Mouse (Mus musculus) heart, adult 2 months (tissue): ENCODE data around the gene Smndc1. TPM values are rescaled to one million over a fixed set of nuclear protein-coding genes. Genes with fewer than 3 reads are reported as not detected.

Source experiments
- DNase-seq, 2 experiments: peaks; one replicate each; pipeline ENCODE4 v3.0.0; 2021
- H3K27ac ChIP-seq: fragments of 200-600 bp; 2 replicates; pipeline ENCODE4 v1.8.1; 2022
- H3K27me3 ChIP-seq: fragments of 200-500 bp; 2 replicates; pipeline ENCODE4 v1.6.1; 2012; ENCODE audit warnings: mild to moderate bottlenecking, low read length, inconsistent platforms, mixed read lengths; ENCODE audit not compliant: control insufficient read depth, insufficient read depth
- H3K36me3 ChIP-seq: fragments of 200-500 bp; 2 replicates; pipeline ENCODE4 v1.6.1; 2012; ENCODE audit warnings: low read length, inconsistent platforms; ENCODE audit not compliant: control insufficient read depth, insufficient read depth
- H3K4me1 ChIP-seq: fragments of 200-500 bp; 2 replicates; pipeline ENCODE4 v1.6.1; 2011; ENCODE audit warnings: low read length; ENCODE audit not compliant: control insufficient read depth, insufficient read depth
- H3K4me3 ChIP-seq: fragments of 200-600 bp; 2 replicates; pipeline ENCODE4 v1.8.1; 2022
- H3K79me2 ChIP-seq: fragments of 200-500 bp; replicated peaks from 2 replicates; pipeline ENCODE4 v1.6.1; 2012; ENCODE audit warnings: mild to moderate bottlenecking, inconsistent platforms, low read length, moderate library complexity, mixed read lengths; ENCODE audit not compliant: control insufficient read depth, insufficient read depth
- H3K9ac ChIP-seq: fragments of 200-500 bp; 2 replicates; pipeline ENCODE4 v1.6.1; 2012; ENCODE audit warnings: low read depth, mild to moderate bottlenecking, control low read depth, inconsistent platforms, low read length, mixed read lengths
- CTCF ChIP-seq: fragments of 200-600 bp; IDR thresholded peaks from 2 replicates; pipeline ENCODE4 v1.8.1; 2022; ENCODE audit warnings: antibody characterized with exemption, mild to moderate bottlenecking, moderate library complexity
- EP300 ChIP-seq: fragments of 200-500 bp; IDR thresholded peaks from 2 replicates; pipeline ENCODE4 v1.6.1; 2011; ENCODE audit warnings: low read depth, low read length, control low read depth; ENCODE audit not compliant: insufficient read depth
- POLR2A ChIP-seq: fragments of 200-500 bp; IDR thresholded peaks from 2 replicates; pipeline ENCODE4 v1.6.1; 2011; ENCODE audit warnings: mild to moderate bottlenecking, low read depth, low read length, control low read depth; ENCODE audit not compliant: insufficient read depth
- WGBS: fragments of 180-500 bp; shearing (Covaris S2); methylation state at CpG from one replicate; pipeline ENCODE4 v1.1.7; 2018; 5-methylcytosine and 5-hydroxymethylcytosine counted together
- intact Hi-C: fragments of 180-260 bp; cut with DNase I; formaldehyde crosslinking; loops from one replicate; pipeline ENCODE4 v1.15.1; 2025
- polyA plus RNA-seq: library from polyadenylated mRNA; depleted of rRNA; stranded (reverse); fragments of >200 nt; gene quantifications from 2 replicates; pipeline ENCODE4 v1.2.3, GENCODE M21; 2012
- total RNA-seq, 2 experiments: library from RNA; stranded (reverse); gene quantifications; 2 replicates each; pipeline ENCODE4 v1.2.3; 2021

Smndc1 gene
- total and polyA plus RNA-seq, 3 experiments = 6.2 to 35.5 (median 32.7) TPM

DNA sequence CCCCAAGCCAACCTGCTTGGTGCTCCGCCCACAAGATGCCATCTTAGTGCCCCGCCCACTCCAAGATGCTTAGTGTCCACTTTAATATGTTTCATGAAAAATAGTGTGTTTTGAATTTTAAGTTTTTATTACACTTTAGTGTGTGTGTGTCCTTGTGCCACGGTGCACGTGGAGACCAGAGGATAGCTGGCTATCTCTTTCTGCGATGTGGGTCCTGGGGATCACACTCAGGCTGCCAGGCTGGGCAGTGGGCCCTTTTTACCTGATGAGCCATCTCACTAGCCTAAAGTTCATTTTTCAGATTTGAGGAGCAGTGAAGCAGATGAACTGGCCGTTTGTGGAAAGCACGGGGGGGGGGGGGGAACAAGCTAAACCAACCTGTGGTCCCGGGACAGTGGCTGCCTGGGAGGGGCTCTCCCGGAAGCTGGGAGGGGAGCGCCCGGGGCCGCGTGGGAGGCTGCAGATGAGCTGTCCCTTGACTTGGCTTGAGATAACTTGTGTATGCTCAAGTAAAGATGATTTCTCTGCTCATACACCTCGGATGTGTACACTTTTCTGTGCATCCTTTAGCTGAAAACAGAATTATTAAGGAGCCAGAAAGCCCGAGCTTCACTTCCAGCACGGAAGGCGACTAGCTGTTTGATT is 19.4 kb upstream of the Smndc1 start:
- TF ChIP-seq CTCF = no peak
- no peak for TF ChIP-seq EP300
- TF ChIP-seq POLR2A = no peak
- H3K27me3 ChIP-seq = no peaks in the 10 kb centered on the region
- no peaks in the 10 kb centered on the region for H3K36me3 ChIP-seq
- DNase-seq = no peak
- H3K9ac ChIP-seq = no peak overlapping the region
- WGBS = 48% methylated on average over 17 of the region's 17 CpGs
- no peak overlapping the region for H3K27ac ChIP-seq
- H3K4me1 ChIP-seq = no peaks in the 10 kb centered on the region
- intact Hi-C loops = no loop called here
- H3K4me3 ChIP-seq = no peak overlapping the region
- no peaks in the 10 kb centered on the region for H3K79me2 ChIP-seq

DNA sequence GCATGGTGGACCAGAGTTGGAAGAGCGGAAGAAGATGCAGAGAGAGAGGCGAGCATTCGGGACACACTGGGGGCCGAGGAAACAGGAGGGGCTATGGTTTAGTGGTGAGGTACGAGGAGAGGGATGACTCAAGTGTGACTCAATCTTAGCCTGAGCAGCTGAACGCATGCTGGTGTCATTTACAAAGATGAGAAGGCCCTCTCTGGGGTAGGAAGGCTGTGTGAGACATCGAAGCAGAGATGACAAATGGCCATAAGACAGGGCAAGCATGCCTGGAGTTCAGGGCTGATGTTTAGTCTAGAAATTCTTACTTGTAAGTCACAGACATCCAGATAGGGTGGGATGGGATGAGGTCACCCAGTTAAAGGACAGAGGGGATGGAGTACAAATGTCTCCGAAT is 18.0 kb upstream of the Smndc1 start:
- Histone ChIP-seq H3K4me1 (no peaks in the 10 kb centered on the region), H3K36me3 (no peaks in the 10 kb centered on the region), H3K9ac (no peak overlapping the region), H3K79me2 (no peaks in the 10 kb centered on the region), H3K4me3 (no peak overlapping the region), H3K27ac (no peak overlapping the region), H3K27me3 (no peaks in the 10 kb centered on the region)
- intact Hi-C loops = no loop called here
- no peak for TF ChIP-seq POLR2A
- 87% methylated on average over 8 of the region's 8 CpGs for WGBS
- no peak for DNase-seq

DNA sequence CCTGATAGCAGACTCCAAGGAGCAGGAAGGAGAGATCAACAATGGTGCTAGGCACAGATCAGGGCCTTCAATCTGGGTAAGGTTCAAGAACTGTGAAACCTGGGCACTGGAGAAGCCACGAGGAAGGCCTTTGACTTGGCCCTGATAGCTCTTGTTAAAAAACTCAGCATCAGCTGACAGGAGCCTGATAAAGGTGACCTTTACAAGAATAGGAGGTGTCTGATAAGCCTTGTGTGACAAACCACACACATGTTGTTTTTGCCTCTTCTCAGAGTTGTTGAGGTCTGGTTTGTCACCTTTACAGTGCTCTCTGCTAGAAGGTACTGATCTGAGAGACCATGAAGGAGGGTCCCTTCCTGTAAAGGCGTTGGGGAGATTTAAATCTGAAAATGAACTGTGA is 17.0 kb upstream of the Smndc1 start:
- intact Hi-C loops = no loop called here
- no peak overlapping the region for H3K27ac ChIP-seq
- no peak overlapping the region for H3K9ac ChIP-seq
- 59% methylated on average over 2 of the region's 2 CpGs for WGBS
- no peaks in the 10 kb centered on the region for H3K27me3 ChIP-seq
- no peak overlapping the region for H3K4me3 ChIP-seq
- no peaks in the 10 kb centered on the region for H3K4me1 ChIP-seq
- TF ChIP-seq EP300 = no peak
- TF ChIP-seq CTCF = no peak
- TF ChIP-seq POLR2A = no peak
- H3K36me3 ChIP-seq = no peaks in the 10 kb centered on the region
- DNase-seq = no peak
- no peaks in the 10 kb centered on the region for H3K79me2 ChIP-seq

DNA sequence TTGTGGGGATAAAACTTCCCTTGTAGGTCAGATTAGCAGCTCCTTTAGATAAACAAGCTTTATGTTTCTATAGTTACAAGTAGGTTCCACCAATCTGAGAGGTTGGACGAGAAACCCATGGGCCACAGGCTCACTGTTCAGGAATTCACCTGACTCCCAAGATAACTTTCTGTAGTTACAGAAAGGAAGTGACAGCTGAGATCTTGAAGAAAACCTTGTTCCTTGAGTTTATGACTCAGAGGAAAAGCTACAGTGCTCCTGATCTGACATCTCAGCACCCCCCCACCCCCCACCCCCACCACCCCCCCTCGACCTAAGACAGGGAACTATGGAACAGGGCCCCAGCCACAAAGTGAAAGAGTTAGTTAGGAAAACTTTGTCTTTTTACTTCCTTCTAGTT is 15.4 kb upstream of the Smndc1 start:
- H3K36me3 ChIP-seq = no peaks in the 10 kb centered on the region
- 45% methylated on average over 2 of the region's 2 CpGs for WGBS
- DNase-seq = no peak
- no peaks in the 10 kb centered on the region for H3K4me1 ChIP-seq
- no peak overlapping the region for H3K9ac ChIP-seq
- H3K27me3 ChIP-seq = no peaks in the 10 kb centered on the region
- H3K4me3 ChIP-seq = no peak overlapping the region
- intact Hi-C loops = no loop called here
- no peaks in the 10 kb centered on the region for H3K79me2 ChIP-seq
- no peak for TF ChIP-seq CTCF
- no peak for TF ChIP-seq EP300
- TF ChIP-seq POLR2A = no peak
- H3K27ac ChIP-seq = no peak overlapping the region

DNA sequence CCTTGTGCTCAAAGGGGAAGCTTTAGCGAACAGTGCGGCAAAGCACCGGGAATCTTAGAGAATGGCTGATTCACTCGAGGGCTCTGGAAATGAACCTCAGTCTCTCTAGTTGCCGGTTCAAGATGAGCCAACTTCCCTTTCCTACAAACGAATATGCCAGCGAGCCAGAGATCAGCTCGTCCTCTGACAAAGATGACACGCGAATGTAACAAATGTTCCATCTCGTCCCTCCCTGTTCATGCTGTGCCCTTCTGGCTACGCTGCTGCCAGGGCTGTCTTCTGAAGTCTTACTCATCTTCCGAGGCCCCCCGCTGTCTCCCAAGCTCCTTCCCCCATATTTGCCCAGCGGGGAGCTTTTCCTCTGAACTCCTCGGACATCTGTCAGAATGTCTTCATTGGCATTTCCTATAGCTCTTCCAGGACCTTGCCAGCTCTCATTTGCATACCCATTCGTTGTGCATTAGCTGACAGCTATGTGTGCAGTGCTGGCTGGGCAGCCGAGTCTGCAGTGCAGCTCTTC is 14.5 kb upstream of the Smndc1 start:
- no peaks in the 10 kb centered on the region for H3K36me3 ChIP-seq
- DNase-seq = no peak
- TF ChIP-seq EP300 (no peak), CTCF (no peak), POLR2A (no peak)
- no peaks in the 10 kb centered on the region for H3K79me2 ChIP-seq
- H3K27ac ChIP-seq = no peak overlapping the region
- WGBS = 75% methylated on average over 18 of the region's 18 CpGs
- no peak overlapping the region for H3K9ac ChIP-seq
- no peaks in the 10 kb centered on the region for H3K4me1 ChIP-seq
- intact Hi-C loops = no loop called here
- no peak overlapping the region for H3K4me3 ChIP-seq
- no peaks in the 10 kb centered on the region for H3K27me3 ChIP-seq

DNA sequence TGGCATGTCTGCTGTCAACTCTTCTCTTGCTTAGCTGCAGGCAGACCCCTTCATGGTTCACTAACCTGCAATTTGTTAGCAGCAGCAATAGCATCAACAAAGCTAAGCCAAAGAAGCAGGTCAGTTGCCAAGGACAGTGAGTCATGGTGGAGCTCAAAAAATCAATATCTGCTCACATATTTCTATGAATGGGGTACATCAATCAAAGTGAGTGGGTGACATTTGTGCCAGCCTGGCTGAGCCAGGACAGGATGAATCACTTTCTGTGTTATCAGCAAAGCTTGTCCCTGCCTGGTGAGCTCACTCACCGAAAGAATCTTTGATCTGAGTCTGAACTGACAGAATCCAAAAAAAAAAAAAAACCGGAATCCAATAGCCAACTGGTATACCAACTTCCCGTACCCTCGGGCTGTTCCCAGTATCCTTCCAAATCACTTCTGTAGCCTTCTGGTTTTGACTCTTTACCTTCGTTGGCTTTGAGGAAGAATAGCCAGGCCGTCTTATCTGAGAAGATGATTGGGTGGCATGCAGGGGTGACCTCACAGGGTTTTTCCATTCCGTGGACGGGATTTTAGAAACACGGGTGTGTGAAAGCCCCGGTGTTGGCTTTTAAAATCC is 13.9 kb upstream of the Smndc1 start:
- TF ChIP-seq POLR2A (no peak), CTCF (no peak), EP300 (no peak)
- Histone ChIP-seq H3K4me3 (no peak overlapping the region), H3K36me3 (no peaks in the 10 kb centered on the region), H3K9ac (no peak overlapping the region), H3K27me3 (no peaks in the 10 kb centered on the region), H3K79me2 (no peaks in the 10 kb centered on the region), H3K27ac (no peak overlapping the region), H3K4me1 (no peaks in the 10 kb centered on the region)
- WGBS = 80% methylated on average over 10 of the region's 10 CpGs
- intact Hi-C loops = no loop called here
- no peak for DNase-seq
